Mouse (Mus musculus) urinary bladder, postnatal 10 days (tissue): Measurements from ENCODE around the gene Fgfr2.

Experiments used
- DNase-seq: peaks from one replicate; pipeline ENCODE4 v3.0.0; 2022; ENCODE audit warnings: low spot score

The Fgfr2 gene

GRCm38 (mm10) chr7:132800868-132801267 is 322.3 kb downstream of the Fgfr2 start:
- no peak for DNase-seq

DNA sequence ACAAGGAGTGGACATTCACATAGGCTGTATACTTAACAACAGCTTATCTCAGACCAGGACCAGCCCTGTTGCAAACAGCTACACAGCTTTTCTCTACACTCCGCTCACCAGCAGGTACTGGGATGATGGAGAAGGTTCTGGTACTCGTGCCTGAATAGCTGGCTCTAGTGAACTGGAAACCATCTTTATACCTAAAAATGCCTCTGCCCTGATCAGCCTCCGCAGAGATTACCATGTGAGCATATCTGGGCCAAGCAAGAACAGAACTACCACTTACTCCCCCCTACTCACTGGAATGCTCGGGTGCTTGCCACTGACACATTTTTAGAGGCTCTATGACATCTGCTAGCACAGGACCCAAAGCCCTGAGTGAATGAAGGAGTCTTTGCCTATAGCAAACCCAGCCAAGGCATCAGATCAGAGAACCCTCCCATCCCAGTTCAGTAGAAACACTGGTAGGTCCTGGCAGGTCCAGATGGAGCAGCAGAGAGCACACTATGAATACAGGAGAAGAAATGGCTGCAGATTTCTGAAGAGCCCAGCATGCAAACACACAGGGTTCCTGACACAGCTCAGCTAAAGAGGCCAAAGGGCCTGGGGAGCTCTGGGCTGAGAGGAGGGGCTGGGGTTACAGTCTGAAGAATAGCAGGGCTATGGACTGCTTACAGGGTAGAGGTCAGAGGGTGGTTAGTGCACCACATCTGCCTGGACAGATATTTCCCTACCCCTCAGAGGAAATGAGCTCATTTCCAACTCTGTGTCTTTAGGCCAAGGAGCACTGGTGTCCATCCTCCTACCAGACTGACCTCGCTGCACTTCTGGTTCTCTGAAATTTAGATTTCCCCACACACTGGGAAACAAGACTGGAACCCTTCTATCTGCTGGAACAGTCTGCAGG is 323.8 kb downstream of the Fgfr2 start:
- DNase-seq = no peak

DNA sequence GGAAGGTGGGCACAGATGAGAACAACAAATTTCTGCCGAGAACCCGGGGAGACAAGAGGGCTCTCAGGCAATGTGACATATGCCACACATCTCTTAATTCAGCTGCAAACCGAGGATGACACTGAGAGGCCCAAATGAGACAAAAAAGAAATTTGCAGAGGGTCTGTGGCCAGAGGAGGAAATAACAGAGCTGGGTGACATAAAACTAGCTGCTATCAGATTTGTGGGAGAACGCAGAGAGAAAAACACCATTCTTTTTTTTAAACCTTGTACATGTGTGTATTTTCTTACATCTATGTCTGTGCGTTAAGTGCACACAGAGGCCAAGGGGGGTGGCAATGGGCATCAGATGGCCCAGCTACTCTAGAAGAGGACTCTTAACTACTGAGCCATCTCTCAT is 328.0 kb downstream of the Fgfr2 start:
- DNase-seq = no peak

- DNase-seq = no peak
Observed at GRCm38 (mm10) chr7:132793467-132793866, 329.7 kb downstream of the Fgfr2 start.

- DNase-seq = no peak
Observed at GRCm38 (mm10) chr7:132790447-132791219, 332.5 kb downstream of the Fgfr2 start.

GRCm38 (mm10) chr7:132788826-132789225 is 334.3 kb downstream of the Fgfr2 start:
- no peak for DNase-seq

DNA sequence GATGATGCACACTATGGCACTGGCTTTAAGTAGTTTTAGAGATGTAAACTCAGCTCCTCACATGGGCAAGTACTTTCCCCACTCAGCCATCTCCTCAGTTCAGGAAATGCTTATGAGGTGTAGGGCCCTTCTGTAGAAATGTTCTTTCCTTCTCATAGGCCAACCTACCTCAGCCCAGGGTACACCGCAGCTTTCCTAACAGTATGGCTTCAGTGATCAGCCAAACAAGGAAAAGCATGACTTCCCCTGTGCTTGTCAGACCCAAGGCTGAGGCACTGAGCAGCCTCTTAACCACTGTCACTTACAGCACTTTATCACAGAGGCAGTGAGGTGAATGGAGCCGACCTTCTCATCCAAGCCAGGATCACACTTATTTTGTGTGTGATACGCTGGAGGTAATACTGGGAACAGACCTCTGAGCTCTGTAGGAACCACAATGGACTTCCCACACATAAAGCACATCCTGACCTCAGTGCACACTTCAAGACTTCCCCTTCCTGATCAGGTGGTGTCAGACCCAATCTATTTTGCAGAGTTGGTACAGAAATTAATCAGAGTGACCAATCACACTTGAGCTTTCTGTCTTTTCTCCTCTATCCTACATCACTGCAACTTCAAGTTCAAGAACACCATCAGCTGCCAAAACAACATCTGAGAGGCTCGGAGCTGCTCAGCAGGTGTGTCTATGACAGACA is 335.5 kb downstream of the Fgfr2 start:
- DNase-seq = no peak

GRCm38 (mm10) chr7:132787022-132787421 is 336.1 kb downstream of the Fgfr2 start:
- DNase-seq = no peak

DNA sequence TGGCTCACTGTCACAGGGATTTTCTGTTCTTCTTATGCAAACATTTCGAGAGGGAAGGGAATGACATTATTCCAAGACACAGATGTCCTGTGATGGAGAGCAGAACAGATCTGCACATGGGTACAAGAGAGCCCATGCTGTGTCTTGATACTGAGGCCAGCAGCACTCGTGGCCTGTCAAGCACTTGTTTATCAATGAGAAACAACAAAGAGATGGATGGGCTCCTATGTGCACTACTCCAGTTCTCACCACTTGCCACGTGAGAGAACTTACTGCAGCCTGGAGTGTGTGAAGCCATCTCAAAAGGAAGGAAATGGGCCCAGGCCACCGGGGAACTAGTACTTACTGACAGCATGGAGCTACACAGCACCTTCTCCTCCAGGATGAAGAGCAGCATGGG is 336.6 kb downstream of the Fgfr2 start:
- no peak for DNase-seq

DNA sequence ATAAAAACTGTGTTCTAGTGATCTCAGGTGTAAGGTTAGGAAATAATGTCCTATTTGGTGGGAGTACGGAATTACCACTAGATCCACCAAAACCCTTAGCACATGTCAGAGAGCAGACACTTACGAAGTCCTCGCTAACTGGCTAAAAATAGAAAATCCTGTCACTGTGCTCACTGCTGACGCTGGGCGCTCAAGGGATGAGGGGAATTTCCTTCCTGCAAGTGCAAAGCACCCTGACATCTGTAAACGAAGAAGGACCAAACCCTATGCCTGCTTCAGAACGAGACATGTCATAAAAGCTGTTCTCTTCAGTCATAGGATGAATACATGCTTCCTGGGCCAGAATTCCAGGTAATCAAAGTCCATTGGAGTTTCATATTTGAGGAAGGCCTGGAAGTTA is 337.1 kb downstream of the Fgfr2 start:
- DNase-seq = no peak

DNA sequence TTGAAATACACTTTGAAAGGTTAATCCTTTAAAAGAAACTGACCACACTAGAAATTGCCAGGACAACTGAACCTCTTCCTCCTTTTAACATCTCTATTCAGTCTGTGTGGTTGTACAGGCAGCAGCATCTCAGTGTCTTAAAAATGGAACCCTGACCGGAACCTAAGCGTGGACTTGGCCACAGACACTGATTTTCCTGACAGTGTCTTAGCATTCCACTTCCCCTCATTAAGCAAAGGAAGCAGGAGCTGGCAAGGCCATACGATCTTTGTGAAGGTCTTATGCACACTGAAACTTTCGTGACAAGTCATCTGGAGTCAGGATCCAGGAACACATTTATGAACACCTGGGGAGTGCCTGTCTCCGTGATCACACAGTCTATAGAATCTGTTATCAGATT is 339.0 kb downstream of the Fgfr2 start:
- DNase-seq = no peak

DNA sequence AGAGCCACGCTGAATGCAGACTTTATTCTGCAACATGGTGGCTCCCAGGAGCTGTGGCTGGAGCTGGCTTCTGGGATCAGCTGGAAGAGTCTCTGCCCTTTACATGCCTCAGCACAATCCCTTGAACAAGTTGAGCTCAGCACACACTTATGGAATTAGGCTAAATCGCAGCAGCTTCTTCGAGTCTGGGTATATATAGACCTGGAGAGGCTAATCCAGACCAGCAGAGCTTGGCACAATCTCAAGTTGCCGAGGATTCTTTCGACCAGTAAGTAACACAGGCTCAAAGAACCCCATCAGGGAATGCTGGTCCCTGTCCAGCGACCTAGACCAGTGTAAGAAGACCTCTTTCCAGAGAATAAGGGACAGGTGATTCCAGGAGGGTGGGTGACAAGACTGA is 341.3 kb downstream of the Fgfr2 start:
- no peak for DNase-seq

DNA sequence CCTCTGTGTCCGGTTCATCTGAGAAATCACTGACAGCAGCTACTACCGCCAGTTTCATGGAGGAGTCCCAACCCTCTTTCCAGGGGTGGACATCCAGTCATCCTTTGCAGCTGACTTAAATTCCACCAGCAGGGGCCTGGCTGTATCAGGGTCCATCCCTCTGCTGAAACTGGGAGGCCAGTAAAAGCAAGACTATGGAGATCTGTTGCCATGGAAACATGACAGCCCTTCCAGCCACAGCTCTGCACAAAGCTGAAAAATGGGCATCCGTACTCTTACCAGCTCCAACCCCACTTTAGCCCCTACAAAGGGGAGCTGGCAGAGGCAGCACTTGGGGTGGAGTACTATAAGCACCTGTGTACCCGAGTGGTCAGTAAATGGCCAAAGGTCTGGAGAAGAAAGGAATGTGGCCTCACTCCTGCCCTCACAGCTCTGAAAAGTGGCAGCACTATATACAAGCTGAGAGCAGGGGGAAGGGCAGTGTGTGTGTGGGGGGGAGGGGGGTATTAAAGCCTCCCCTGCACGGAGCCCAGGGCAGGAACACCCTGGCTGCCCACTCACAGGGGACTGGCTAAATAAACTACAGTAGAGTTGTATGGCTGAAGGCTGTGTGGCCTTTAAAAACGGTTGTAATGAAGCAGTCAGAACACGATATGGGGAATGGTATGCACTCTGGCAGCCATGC is 341.9 kb downstream of the Fgfr2 start:
- no peak for DNase-seq

GRCm38 (mm10) chr7:132780611-132781010 is 342.5 kb downstream of the Fgfr2 start:
- no peak for DNase-seq

- DNase-seq = no peak
Observed at GRCm38 (mm10) chr7:132778630-132779029, 344.5 kb downstream of the Fgfr2 start.

- DNase-seq = no peak
Observed at GRCm38 (mm10) chr7:132777728-132778453, 345.3 kb downstream of the Fgfr2 start.

DNA sequence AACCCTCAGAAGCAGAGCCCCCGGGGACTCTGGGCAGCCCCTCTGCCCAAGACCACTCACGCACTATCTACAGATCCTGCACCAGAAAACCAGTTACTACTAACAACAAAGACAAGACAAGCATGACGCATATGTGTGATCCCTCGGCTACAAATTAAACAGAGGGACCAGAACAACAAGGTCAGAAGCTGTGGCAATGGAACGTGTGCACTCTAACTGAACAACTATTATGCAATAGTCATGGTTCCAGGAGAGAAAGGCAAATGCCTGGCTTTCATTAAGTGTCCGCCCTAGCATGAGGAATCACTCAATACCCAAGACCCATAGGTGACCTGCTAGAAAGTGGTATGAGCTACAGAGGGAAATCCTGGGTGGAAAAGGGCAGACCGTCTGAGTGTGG is 346.0 kb downstream of the Fgfr2 start:
- no peak for DNase-seq

DNA sequence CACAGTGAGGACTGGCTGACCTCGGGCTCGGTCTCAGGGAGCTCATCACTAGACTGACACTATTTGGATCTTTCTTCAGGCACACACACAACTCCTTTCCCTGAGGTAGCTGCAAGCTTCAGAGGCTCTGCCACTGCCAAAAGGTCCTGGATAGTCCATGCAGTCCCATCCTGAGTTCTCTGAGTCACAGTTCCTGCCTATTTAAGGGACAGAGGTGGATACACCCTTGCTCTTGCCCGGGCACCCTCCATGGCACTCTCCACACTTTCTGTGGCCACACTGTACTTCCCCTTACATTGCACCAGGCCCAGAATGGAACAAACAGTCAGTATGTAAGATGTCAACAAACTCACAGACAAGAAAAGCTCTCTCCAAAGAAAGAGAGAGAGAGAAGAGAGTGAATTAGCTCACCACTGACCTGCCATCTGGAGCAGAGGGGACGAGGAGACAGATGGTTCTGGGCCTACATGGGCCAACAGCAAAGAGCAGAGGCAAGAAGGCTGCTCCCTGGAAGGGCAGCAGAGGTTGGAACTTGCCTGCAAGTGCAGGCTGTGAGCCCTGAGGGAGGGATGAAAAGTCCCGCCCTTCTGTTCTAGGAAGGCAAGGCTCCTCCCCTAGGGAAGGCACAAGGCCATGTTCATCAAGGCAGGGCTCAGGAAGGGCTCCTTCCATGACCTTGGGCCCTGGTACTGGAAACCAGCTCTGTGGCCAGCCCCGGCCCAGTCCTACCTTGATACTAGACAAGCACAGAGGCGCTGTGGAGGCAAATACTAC is 346.6 kb downstream of the Fgfr2 start:
- no peak for DNase-seq

- DNase-seq = no peak
Observed at GRCm38 (mm10) chr7:132775922-132776321, 347.2 kb downstream of the Fgfr2 start.

DNA sequence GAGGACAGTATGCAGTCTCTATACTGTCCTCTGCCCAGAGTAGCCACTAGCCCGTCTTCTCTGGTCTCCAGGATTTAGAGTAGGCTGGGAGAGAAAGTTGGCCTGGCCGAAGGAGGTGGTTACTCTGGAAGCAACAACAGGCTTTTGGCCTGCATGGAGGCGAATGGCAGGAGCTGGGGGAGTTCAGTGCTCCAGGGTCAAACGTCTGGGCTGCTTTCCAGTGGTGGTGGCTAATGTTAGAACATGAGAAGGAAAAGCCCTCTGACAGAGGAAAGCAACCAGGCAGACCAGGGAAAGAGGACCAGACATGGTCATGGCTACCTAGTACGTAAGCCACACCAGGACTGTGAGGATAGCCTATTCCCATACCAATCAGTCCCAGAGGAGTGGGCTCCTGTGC is 347.8 kb downstream of the Fgfr2 start:
- no peak for DNase-seq
